Mouse (Mus musculus): ENCODE measurements at regions not wholly inside any gene's neighbourhood (a gene's known extent, or its start where the extent isn't known, plus 50 kb on each side); places are given as distances from the start of the nearest gene placed in this dataset.

- Histone ChIP-seq H3K4me2 (no peak overlapping the region), H3K4me1 (ENCODE audit: control insufficient read depth, insufficient read depth, low read length) (no peaks in the 10 kb centered on the region), H3K4me3 (ENCODE audit: low read depth, low read length) (no peak overlapping the region), H3K9me3 (ENCODE audit: control insufficient read depth, low read length) (no peaks in the 10 kb centered on the region), H3K27me3 (ENCODE audit: control insufficient read depth, insufficient read depth, low read length) (no peaks in the 10 kb centered on the region), H3K27ac (ENCODE audit: low read depth, low read length) (no peak overlapping the region), H3K36me3 (ENCODE audit: control insufficient read depth, insufficient read depth, low read length) (no peaks in the 10 kb centered on the region), H3K9ac (ENCODE audit: low read length) (no peak overlapping the region)
- DNase-seq (ENCODE audit: low spot score, missing footprints): no peak
- 74% methylated on average over 3 of the region's 3 CpGs for WGBS
- ATAC-seq (ENCODE audit: low FRiP score): 0 out of 2 replicates have a peak, but pooled peaks have one; percentile 65
These were observed 918.6 kb upstream of the Jmjd1c start for GRCm38 (mm10) chr10:66177318-66177717.

DNA sequence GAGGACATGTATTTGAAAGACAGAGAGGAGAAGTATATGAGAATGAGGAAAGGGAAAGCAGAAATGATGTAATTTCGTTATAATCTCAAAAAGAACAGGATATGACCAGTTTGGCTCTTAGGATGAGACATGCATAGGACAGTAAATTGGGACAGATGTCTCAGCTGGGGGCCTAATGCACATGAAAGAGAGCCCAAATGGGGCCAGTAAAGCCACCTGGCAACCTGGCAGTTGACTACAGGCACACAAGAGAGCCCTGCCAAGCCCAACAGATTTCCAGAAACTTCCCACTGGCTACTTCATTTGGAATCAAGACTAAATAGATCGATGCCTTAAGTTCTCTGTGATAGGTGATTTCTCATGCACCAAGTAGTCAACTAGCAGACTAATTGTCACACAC, 914.7 kb upstream of the Jmjd1c start:
- H3K9ac ChIP-seq (ENCODE audit: low read length): no peak overlapping the region
- H3K27ac ChIP-seq (ENCODE audit: low read depth, low read length): no peak overlapping the region
- no peaks in the 10 kb centered on the region for H3K36me3 ChIP-seq (ENCODE audit: control insufficient read depth, insufficient read depth, low read length)
- 80% methylated on average over 2 of the region's 2 CpGs for WGBS
- no peak overlapping the region for H3K4me2 ChIP-seq
- H3K9me3 ChIP-seq (ENCODE audit: control insufficient read depth, low read length): no peaks in the 10 kb centered on the region
- ATAC-seq (ENCODE audit: low FRiP score) (no peak), DNase-seq (ENCODE audit: low spot score, missing footprints) (no peak)
- H3K4me1 ChIP-seq (ENCODE audit: control insufficient read depth, insufficient read depth, low read length): no peaks in the 10 kb centered on the region
- H3K4me3 ChIP-seq (ENCODE audit: low read depth, low read length): no peak overlapping the region
- H3K27me3 ChIP-seq (ENCODE audit: control insufficient read depth, insufficient read depth, low read length): no peaks in the 10 kb centered on the region

- 78% methylated on average over 2 of the region's 2 CpGs for WGBS
- Histone ChIP-seq H3K4me2 (no peak overlapping the region), H3K27me3 (ENCODE audit: control insufficient read depth, insufficient read depth, low read length) (no peaks in the 10 kb centered on the region), H3K9ac (ENCODE audit: low read length) (no peak overlapping the region), H3K4me3 (ENCODE audit: low read depth, low read length) (no peak overlapping the region), H3K9me3 (ENCODE audit: control insufficient read depth, low read length) (no peaks in the 10 kb centered on the region), H3K4me1 (ENCODE audit: control insufficient read depth, insufficient read depth, low read length) (no peaks in the 10 kb centered on the region), H3K36me3 (ENCODE audit: control insufficient read depth, insufficient read depth, low read length) (no peaks in the 10 kb centered on the region), H3K27ac (ENCODE audit: low read depth, low read length) (no peak overlapping the region)
- ATAC-seq (ENCODE audit: low FRiP score) (no peak), DNase-seq (ENCODE audit: low spot score, missing footprints) (no peak)
These were observed 912.9 kb upstream of the Jmjd1c start for GRCm38 (mm10) chr10:66183069-66183468.

DNA sequence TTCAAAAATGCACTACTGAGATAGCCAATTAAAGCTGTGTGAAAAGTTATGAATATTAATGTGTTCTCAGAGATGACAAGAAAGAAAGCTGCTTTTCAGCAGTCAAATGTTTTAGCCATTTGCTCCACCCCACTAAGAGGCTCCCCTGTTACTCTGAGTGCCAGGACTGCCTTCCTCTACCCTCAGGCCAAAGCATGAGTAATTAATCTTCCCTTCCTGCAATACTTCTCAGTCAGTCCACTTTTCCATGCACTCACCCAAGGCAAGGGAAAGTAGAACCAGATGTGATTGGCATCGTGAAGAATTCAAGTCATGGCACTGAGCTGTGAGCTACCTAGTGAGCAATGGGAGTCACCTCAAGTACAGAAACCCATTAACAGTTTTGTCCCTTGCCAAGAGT, 908.9 kb upstream of the Jmjd1c start:
- no peaks in the 10 kb centered on the region for H3K27me3 ChIP-seq (ENCODE audit: control insufficient read depth, insufficient read depth, low read length)
- ATAC-seq (ENCODE audit: low FRiP score) (no peak), DNase-seq (ENCODE audit: low spot score, missing footprints) (no peak)
- H3K9me3 ChIP-seq (ENCODE audit: control insufficient read depth, low read length): no peaks in the 10 kb centered on the region
- H3K4me1 ChIP-seq (ENCODE audit: control insufficient read depth, insufficient read depth, low read length): no peaks in the 10 kb centered on the region
- H3K9ac ChIP-seq (ENCODE audit: low read length): no peak overlapping the region
- no peak overlapping the region for H3K4me3 ChIP-seq (ENCODE audit: low read depth, low read length)
- 79% methylated on average over 1 of the region's 1 CpGs for WGBS
- H3K27ac ChIP-seq (ENCODE audit: low read depth, low read length): no peak overlapping the region
- no peaks in the 10 kb centered on the region for H3K36me3 ChIP-seq (ENCODE audit: control insufficient read depth, insufficient read depth, low read length)
- H3K4me2 ChIP-seq: no peak overlapping the region

- no peak for ATAC-seq (ENCODE audit: low FRiP score)
- no peaks in the 10 kb centered on the region for H3K27me3 ChIP-seq (ENCODE audit: control insufficient read depth, insufficient read depth, low read length)
- no peak overlapping the region for H3K4me3 ChIP-seq (ENCODE audit: low read depth, low read length)
- H3K9ac ChIP-seq (ENCODE audit: low read length): no peak overlapping the region
- DNase-seq (ENCODE audit: low spot score, missing footprints): no peak
- H3K4me1 ChIP-seq (ENCODE audit: control insufficient read depth, insufficient read depth, low read length): no peaks in the 10 kb centered on the region; the same call in 1 of the 2 replicates
- no peaks in the 10 kb centered on the region for H3K36me3 ChIP-seq (ENCODE audit: control insufficient read depth, insufficient read depth, low read length)
- 30% methylated on average over 4 of the region's 4 CpGs for WGBS
- H3K4me2 ChIP-seq: no peak overlapping the region
- no peaks in the 10 kb centered on the region for H3K9me3 ChIP-seq (ENCODE audit: control insufficient read depth, low read length)
- no peak overlapping the region for H3K27ac ChIP-seq (ENCODE audit: low read depth, low read length)
These were observed 894.8 kb upstream of the Jmjd1c start for GRCm38 (mm10) chr10:66201115-66201514.

DNA sequence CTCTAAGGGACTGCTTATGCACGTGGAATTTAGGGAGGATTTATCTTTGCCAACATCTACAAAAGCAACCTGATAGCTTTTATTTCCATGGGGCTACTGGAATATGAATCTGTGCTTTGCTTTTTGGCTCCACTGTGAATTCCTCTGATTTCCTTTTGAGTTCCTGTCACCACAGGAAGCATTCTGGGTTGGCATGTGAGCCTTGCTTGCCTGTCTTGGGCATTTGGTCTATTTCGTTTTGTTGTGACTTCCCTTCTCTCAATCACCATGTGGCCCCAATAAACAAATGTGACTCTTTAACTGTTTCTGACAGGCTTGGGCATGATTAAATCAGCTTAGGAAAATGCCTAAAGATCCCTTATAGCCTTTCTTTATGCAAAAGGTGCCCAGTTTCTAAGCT, 867.8 kb upstream of the Jmjd1c start:
- Histone ChIP-seq H3K9me3 (ENCODE audit: control insufficient read depth, low read length) (no peaks in the 10 kb centered on the region), H3K4me2 (no peak overlapping the region), H3K4me1 (ENCODE audit: control insufficient read depth, insufficient read depth, low read length) (no peaks in the 10 kb centered on the region), H3K27me3 (ENCODE audit: control insufficient read depth, insufficient read depth, low read length) (no peaks in the 10 kb centered on the region), H3K4me3 (ENCODE audit: low read depth, low read length) (no peak overlapping the region), H3K9ac (ENCODE audit: low read length) (no peak overlapping the region), H3K36me3 (ENCODE audit: control insufficient read depth, insufficient read depth, low read length) (no peaks in the 10 kb centered on the region), H3K27ac (ENCODE audit: low read depth, low read length) (no peak overlapping the region)
- 57% methylated on average over 2 of the region's 2 CpGs for WGBS
- no peak for ATAC-seq (ENCODE audit: low FRiP score)
- no peak for DNase-seq (ENCODE audit: low spot score, missing footprints)

DNA sequence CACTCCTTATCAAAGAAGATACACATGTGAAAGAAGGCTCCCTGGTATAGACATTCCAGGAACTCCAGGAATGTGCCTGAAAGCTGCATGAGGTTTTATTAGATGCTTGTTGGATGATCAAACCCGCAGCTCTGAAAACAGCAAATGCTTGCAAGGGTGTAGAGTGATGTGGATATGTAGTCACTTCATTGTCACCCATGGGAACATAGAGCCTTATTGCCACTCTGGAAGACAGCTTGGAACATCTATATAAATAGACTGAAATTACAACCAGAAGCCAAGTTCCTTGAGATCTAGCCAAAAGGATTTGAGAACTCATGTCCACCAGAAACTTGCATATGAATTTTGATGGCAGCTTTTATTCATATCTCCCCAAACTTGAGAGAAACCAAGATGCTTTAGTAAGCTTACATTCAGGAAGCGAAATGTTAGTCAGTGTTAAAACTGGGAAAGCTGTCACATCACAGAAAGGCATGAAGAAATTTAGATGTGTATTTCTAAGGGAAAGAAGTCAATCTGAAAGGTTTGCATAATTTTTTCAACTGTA, 861.5 kb upstream of the Jmjd1c start:
- WGBS: 83% methylated on average over 2 of the region's 2 CpGs
- no peaks in the 10 kb centered on the region for H3K9me3 ChIP-seq (ENCODE audit: control insufficient read depth, low read length)
- H3K27me3 ChIP-seq (ENCODE audit: control insufficient read depth, insufficient read depth, low read length): no peaks in the 10 kb centered on the region
- no peak overlapping the region for H3K27ac ChIP-seq (ENCODE audit: low read depth, low read length)
- H3K4me2 ChIP-seq: no peak overlapping the region
- no peaks in the 10 kb centered on the region for H3K36me3 ChIP-seq (ENCODE audit: control insufficient read depth, insufficient read depth, low read length)
- DNase-seq (ENCODE audit: low spot score, missing footprints) (no peak), ATAC-seq (ENCODE audit: low FRiP score) (no peak)
- no peak overlapping the region for H3K9ac ChIP-seq (ENCODE audit: low read length)
- H3K4me3 ChIP-seq (ENCODE audit: low read depth, low read length): no peak overlapping the region
- no peaks in the 10 kb centered on the region for H3K4me1 ChIP-seq (ENCODE audit: control insufficient read depth, insufficient read depth, low read length)

DNA sequence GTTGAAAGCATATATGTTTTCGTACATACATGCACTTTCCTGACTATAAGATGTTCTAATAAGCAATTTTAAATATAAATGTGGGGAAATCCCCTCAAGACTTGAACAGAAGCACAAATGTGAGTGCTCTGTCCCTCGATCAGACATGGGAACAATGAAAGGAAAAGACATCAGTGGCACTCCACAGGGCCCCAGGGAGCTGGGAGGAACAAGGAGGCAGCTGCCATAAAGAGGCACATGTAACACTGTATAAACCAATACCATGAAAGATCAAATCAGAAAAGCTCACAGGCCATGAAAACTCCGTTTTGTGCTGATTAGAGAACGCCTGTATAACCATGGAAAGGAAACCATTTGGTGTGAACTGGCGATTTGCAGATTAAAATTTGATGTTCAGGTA, 839.5 kb upstream of the Jmjd1c start:
- ATAC-seq (ENCODE audit: low FRiP score) (peak; percentile 55; the same call in 1 of the 2 replicates), DNase-seq (ENCODE audit: low spot score, missing footprints) (no peak)
- H3K27ac ChIP-seq (ENCODE audit: low read depth, low read length): no peak overlapping the region

DNA sequence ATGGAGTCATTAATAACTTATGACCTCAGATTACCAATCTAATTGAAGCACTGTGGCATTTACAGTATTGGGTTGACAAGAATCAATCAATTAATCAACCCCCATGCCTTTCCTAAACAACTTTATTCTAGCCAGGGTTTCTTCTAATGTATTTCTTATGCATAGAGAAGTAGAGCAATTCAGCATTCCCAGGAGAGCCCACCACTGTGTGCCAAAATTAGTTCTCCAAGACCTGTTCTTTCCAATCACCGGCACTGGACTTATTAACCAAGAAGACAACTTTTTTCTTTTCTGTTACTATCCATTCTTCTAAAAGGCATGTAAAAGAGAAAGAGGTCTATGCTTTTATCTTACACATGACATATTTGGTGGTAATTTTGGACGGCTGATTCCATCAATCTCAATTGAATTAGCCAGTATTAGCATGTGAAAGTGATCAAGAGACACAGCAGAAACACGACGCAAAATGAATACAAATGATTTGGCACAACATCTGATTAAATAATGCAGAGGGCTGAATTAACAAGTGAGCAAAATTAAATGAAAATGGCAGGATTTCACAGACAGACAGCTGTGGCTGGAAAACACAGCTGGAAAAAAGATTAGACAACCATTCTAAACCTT, 825.2 kb upstream of the Jmjd1c start:
- WGBS: 71% methylated on average over 4 of the region's 4 CpGs
- Histone ChIP-seq H3K27me3 (ENCODE audit: control insufficient read depth, insufficient read depth, low read length) (no peaks in the 10 kb centered on the region), H3K36me3 (ENCODE audit: control insufficient read depth, insufficient read depth, low read length) (no peaks in the 10 kb centered on the region), H3K4me2 (no peak overlapping the region), H3K4me3 (ENCODE audit: low read depth, low read length) (no peak overlapping the region), H3K4me1 (ENCODE audit: control insufficient read depth, insufficient read depth, low read length) (no peaks in the 10 kb centered on the region), H3K27ac (ENCODE audit: low read depth, low read length) (no peak overlapping the region), H3K9me3 (ENCODE audit: control insufficient read depth, low read length) (no peaks in the 10 kb centered on the region), H3K9ac (ENCODE audit: low read length) (no peak overlapping the region)
- ATAC-seq (ENCODE audit: low FRiP score) (no peak), DNase-seq (ENCODE audit: low spot score, missing footprints) (no peak)

More for the DNA sequence above, 839.5 kb upstream of the Jmjd1c start:
- WGBS: 70% methylated on average over 5 of the region's 5 CpGs
- H3K36me3 ChIP-seq (ENCODE audit: control insufficient read depth, insufficient read depth, low read length): no peaks in the 10 kb centered on the region
- H3K4me3 ChIP-seq (ENCODE audit: low read depth, low read length): no peak overlapping the region
- H3K27me3 ChIP-seq (ENCODE audit: control insufficient read depth, insufficient read depth, low read length): no peaks in the 10 kb centered on the region
- no peaks in the 10 kb centered on the region for H3K4me1 ChIP-seq (ENCODE audit: control insufficient read depth, insufficient read depth, low read length)
- H3K9me3 ChIP-seq (ENCODE audit: control insufficient read depth, low read length): no peaks in the 10 kb centered on the region
- H3K9ac ChIP-seq (ENCODE audit: low read length): no peak overlapping the region
- no peak overlapping the region for H3K4me2 ChIP-seq
